Mouse (Mus musculus): ENCODE measurements around the gene Col28a1.
A peak's percentile ranks its signal among the peaks of the same experiment; 100 is the strongest.
"Not testable (repeated sequence)": the region's sequence is repeated elsewhere in the genome, so short reads cannot be mapped to it uniquely, and the experiment has no call there.

Gene Col28a1

DNA sequence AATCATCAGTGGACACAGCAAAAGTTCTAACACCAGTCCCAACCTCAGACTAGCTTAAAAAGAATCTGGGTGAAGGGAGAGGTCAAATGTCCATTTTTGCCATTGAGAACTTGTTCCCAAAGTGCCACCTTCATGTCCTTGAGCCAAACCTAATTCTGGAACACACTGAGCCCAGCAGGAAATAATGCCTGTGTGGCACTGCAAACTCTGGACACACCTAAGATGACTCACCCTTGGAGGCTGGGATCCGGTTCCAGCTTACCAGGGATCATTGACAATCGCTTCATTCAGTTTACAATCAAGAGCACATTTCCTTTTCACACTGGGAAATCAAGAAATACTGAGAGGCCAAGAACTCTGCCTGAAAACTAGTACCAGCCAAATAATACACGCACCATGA is 168.9 kb downstream of the Col28a1 start:
- no peak for DNase-seq (ENCODE audit: low read depth, low spot score)

DNA sequence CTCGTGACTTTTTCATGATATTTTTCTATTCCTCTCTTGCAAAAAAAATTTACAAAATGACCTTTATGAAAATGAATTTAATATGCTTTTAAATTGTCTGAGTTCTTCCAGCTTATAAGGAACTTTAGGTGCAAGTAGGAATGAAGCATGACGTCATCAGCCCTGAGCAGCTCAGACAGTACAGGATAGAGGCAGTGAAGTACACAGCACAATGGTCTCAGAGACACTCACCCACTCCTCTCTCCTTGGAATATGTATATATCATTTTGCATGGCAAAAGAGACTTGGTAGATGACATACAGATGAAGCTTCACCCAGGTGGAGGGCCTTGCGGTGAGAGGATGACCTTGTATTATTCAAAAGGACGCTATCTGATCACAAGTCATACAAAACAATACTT is 197.7 kb downstream of the Col28a1 start:
- no peak for DNase-seq (ENCODE audit: low read depth, low spot score)

DNA sequence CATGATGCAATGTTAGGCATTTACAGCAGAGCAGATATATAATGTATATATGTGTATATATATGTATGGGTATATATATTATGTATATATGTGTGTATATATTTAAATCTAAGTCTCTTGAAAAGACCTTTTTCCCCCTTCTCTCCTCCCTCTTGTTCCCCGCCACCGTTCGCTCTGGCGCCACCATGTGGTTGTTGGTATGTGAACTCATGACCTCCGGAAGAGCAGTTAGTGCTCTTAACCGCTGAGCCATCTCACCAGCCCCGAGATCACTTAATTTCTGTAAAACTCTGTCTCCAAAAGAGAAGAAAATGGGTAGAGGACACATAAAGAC is 208.8 kb downstream of the Col28a1 start:
- peak; percentile 61 for DNase-seq (ENCODE audit: low read depth, low spot score)

DNA sequence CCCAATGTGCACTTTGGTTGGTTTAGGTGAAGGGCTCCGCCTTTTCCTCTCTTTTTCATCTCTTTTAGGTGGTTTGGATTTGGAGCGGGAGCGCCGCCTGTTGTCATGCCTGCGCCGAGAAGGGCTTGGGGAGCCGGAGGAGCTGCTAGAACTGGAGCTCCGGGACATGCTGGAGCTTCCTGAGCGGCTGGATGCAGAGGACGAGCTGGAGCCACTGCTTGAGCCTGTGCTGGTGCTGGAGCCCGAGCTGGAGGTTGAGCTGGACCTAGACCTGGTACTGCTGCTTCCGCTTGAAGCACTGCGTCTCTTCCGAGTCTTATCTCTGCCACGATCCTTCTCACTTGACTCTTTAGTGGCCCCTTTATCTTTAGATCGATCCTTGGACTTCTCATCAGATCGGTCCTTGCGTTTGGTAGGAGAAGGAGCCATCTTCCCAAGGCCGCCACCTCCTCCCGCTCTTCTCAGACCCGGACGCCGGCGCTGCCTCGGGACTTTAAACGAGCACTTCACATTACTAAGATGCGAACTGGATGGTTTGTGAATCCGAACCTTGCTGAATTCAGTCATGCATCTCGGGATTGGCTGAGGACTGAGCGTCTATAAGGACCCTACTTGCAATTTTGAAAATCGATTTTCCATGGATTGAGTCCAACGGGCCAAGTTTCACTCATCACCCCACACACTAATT is 209.3 kb downstream of the Col28a1 start:
- DNase-seq (ENCODE audit: low read depth, low spot score) = not testable (repeated sequence)

DNA sequence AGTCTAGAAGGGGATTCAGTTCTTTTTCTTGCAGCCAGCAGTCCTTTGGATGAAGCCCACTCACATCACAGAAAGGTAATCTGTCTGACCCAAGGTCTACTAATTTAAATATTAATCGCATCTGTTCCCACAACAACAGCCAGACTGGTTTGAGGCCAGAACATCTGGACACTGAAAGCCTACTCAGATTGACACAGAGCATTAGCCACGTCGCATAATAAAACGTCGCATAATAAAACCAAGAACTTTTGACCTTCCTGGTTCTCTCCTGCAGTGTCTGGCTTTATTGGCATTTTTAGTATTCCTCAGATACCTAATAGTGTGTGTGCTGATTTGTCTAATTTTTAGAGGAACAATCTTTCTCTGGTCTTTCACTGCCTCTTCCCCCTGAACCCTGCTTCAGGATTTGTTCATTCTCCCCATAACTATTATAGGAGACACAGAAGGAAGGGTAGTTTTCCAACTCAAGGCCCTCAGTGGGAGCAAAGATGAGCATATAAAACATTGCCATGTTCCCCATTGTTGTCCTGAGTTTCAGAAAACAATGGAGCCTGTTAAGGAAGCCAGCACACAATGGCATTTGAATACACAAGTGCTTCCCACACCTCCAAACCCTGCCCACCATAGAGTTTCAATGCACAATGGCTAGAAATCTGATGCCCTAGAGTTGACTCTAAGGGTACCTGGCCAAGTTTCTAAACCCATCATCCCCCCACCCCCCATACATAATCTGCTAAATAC is 221.2 kb downstream of the Col28a1 start:
- DNase-seq (ENCODE audit: low read depth, low spot score) = no peak

DNA sequence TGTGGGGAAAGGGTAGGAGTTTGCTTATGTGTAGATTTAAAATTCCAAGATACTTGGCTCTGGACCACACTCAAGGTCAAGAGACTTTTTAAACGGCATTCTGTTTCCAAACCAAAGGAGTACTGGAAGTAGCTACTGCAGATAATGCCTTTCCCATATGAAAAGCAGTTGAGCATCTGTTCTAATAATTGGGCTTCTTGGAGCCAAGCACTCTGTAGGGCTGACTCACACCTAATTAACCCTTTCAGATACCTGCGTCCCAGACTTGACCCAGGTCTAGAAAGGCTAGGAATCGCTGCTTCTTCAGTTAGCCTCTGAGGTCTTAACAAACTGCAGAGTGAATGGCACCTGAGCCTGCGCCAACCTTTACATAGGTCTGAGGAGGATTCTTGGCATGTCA is 223.0 kb downstream of the Col28a1 start:
- no peak for DNase-seq (ENCODE audit: low read depth, low spot score)

DNA sequence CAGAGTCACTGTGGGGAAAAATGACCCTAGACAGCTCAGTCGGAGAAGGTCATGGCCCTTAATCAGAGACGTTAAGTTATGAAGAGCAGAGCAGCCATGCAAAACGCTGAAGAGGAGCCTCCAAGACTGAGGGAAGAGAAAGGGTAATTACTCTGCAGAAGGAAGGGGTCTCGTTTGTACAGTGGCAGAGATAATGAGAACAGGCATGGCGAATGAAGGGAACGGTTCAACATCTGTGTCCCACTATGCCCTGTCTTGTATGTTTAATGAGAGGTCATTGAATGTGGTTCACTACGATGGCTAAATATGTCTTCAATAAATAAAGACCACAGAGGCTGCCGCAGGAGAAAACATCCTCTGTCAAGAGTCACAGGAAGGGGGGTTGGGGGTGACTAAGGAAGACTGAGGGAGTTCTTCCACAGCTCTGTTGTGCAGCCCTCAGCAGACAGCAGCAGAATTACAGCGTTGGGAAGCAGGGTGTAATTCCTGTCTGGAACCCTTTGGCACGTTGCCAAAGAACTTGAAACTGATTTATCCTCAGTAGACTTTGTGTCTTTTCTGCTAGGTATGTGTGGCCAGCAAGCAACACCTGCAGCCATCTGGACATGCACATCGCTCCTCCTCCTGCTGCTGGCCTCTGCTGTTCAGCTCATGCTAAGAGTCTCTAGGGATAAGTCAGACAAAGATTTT is 226.4 kb downstream of the Col28a1 start:
- DNase-seq (ENCODE audit: low read depth, low spot score) = no peak

DNA sequence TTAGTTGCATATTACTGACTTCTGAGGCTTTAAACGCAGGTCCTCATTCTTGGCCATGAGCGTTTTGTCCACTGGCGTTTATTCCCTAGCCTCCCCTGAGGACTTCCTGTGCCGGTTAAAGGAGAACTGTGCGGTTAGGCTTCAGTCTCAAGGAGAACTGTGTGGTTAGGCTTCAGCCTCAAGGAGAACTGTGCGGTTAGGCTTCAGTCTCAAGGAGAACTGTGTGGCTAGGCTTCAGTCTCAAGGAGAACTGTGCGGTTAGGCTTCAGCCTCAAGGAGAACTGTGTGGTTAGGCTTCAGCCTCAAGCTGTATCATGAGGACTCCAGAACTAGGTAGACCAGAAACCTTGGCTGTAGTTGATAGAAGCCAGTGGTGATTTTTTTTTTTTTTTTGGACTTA is 229.7 kb downstream of the Col28a1 start:
- DNase-seq (ENCODE audit: low read depth, low spot score) = no peak

DNA sequence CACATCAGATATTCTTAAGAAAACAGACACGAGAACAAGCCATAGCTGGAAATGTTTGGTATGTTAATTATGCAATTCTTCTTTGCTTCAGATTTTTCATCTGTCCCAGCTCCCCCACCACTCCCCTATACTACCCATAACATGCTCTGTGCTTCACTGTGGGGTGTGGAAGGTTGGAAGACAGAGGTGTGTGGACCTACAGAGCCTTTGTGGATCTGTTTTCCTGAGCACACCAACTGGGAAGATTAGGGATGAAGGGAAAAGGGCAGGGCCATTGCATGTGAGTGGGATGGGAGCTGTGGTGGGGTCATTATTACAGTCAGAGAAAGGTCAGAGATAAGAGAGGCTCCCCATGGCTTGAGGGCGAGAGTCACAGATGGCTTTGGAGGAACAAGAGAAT is 240.2 kb downstream of the Col28a1 start:
- no peak for DNase-seq (ENCODE audit: low read depth, low spot score)

DNA sequence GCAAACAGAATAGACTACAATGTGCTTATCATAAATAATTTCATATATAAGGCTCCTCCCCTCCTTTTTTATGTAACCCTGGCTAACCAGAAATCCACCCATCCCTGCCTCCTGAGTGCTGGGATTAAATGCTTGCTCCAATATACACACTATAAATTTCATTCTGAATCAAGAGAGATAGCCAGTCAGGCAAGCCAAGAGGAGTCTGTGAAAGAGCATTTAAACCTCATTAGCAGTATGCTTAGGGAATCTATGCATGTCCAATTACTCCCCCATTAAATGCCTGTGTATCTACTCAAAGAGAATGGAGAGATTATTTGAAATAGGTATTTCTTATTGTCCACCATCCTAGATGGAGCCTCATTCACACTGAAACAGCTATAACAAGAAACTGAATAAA is 240.6 kb downstream of the Col28a1 start:
- DNase-seq (ENCODE audit: low read depth, low spot score) = no peak

Data from A20 (cell line).